Comparison of ENCODE assay signal across 14 mouse cellular contexts in genomic region chr1:136893162-136893561, GRCm38 (mm10).
"Had no signal": no experiment of that assay in that cellular context is flagged by ENCODE, and none has a peak within 500 bp of the region (broad histone marks: within the 10 kb centered on the region; RNA-seq: fewer than 3 reads in every experiment).

No protein-coding gene starts in this region.

- ATAC-seq: midbrain, embryonic 13.5 days; midbrain, embryonic 15.5 days had no signal

- H3K9ac ChIP-seq: liver, embryonic 14.5 days; lung, embryonic 14.5 days; midbrain, embryonic 13.5 days; midbrain, embryonic 15.5 days; neural tube, embryonic 12.5 days had no signal

- H3K27me3 ChIP-seq: megakaryocyte, embryonic 14.5 days; midbrain, embryonic 13.5 days; midbrain, embryonic 15.5 days; neural tube, embryonic 12.5 days had no signal

- DNase-seq: lung, adult 18-20 months; lung, embryonic 14.5 days; lung, postnatal 10 days; lung, postnatal 4 days; right cerebral cortex, postnatal 14 days; thymus, adult 18-20 months; thymus, postnatal 14 days; thymus, postnatal 36 days had no signal

- H3K27ac ChIP-seq: liver, embryonic 14.5 days; midbrain, embryonic 13.5 days; midbrain, embryonic 15.5 days; neural tube, embryonic 12.5 days had no signal

- H3K4me2 ChIP-seq: lung, embryonic 14.5 days; midbrain, embryonic 11.5 days; midbrain, embryonic 13.5 days; midbrain, embryonic 15.5 days; neural tube, embryonic 12.5 days had no signal

- H3K9me3 ChIP-seq: megakaryocyte, embryonic 14.5 days; midbrain, embryonic 13.5 days; midbrain, embryonic 15.5 days; neural tube, embryonic 12.5 days had no signal

- H3K36me3 ChIP-seq: midbrain, embryonic 13.5 days; midbrain, embryonic 15.5 days; neural tube, embryonic 12.5 days had no signal

- H3K4me1 ChIP-seq: megakaryocyte, embryonic 14.5 days had no signal

- H3K4me3 ChIP-seq: megakaryocyte, embryonic 14.5 days; midbrain, embryonic 13.5 days; midbrain, embryonic 15.5 days; neural tube, embryonic 12.5 days had no signal
